Comparison of ENCODE assay signal across 8 mouse cellular contexts in genomic region chr14:31641506-31642155, GRCm38 (mm10). TPM values are rescaled to one million over a fixed set of nuclear protein-coding genes. Genes with fewer than 3 reads are reported as not detected.
DNase-seq lines count a peak whose midpoint lies in the region; ATAC-seq lines count a peak whose summit lies in the region.

No protein-coding gene starts in this region.

- peak overlapping the region; percentile 84 for H3K9ac ChIP-seq in heart, embryonic 12.5 days
- H3K9ac ChIP-seq in embryonic facial prominence, embryonic 14.5 days (ENCODE audit: low read depth, low read length) = peak overlapping the region; percentile 66
- peak overlapping the region; percentile 66; the same call in 1 of the 2 replicates for H3K9ac ChIP-seq in midbrain, embryonic 14.5 days (replicated peaks; ENCODE audit: low read length)

- H3K27me3 ChIP-seq in heart, embryonic 12.5 days (replicated peaks) = no peaks in the 10 kb centered on the region
- no peaks in the 10 kb centered on the region for H3K27me3 ChIP-seq in embryonic facial prominence, embryonic 14.5 days (replicated peaks; ENCODE audit: control insufficient read depth, insufficient read depth, low read length)
- no peaks in the 10 kb centered on the region for H3K27me3 ChIP-seq in midbrain, embryonic 14.5 days (ENCODE audit: control insufficient read depth, insufficient read depth, low read length)

- peak overlapping the region; percentile 61 for H3K4me3 ChIP-seq in heart, embryonic 12.5 days
- H3K4me3 ChIP-seq in embryonic facial prominence, embryonic 14.5 days (ENCODE audit: low read depth, low read length) = peak overlapping the region; percentile 62
- H3K4me3 ChIP-seq in midbrain, embryonic 14.5 days (replicated peaks; ENCODE audit: low read depth, low read length) = peak overlapping the region; percentile 65

- no peak for DNase-seq in heart, adult 9 months (ENCODE audit: low spot score in 2 of 2)
- no peak for DNase-seq in embryonic facial prominence, embryonic 14.5 days (ENCODE audit: low spot score)
- peak; percentile 76 to 83 for DNase-seq in kidney, adult 8-10 months
- no peak for DNase-seq in midbrain, embryonic 14.5 days
- DNase-seq in layer of hippocampus, postnatal 14 days (ENCODE audit: low spot score in 2 of 2) = no peak
- no peak for DNase-seq in urinary bladder, postnatal 10 days (ENCODE audit: low spot score)
- no peak for DNase-seq in gastrocnemius, postnatal 10 days

- WGBS in heart, embryonic 12.5 days = 63% methylated on average over 9 of the region's 9 CpGs
- 70% methylated on average over 9 of the region's 9 CpGs for WGBS in embryonic facial prominence, embryonic 14.5 days
- WGBS in midbrain, embryonic 14.5 days = 64% methylated on average over 9 of the region's 9 CpGs

- ATAC-seq in heart, embryonic 12.5 days (ENCODE audit: insufficient number of reproducible peaks, low FRiP score) = no peak
- no peak for ATAC-seq in embryonic facial prominence, embryonic 14.5 days (ENCODE audit: low read depth)
- ATAC-seq in midbrain, embryonic 14.5 days (ENCODE audit: low FRiP score, low TSS enrichment) = no peak

- H3K4me1 ChIP-seq in heart, embryonic 12.5 days (replicated peaks) = peaks cover 11% of the 10 kb centered on the region
- peaks cover 12% of the 10 kb centered on the region; the same call in 1 of the 2 replicates for H3K4me1 ChIP-seq in embryonic facial prominence, embryonic 14.5 days (ENCODE audit: control insufficient read depth, insufficient read depth, low read length)
- H3K4me1 ChIP-seq in midbrain, embryonic 14.5 days (ENCODE audit: control insufficient read depth, insufficient read depth, low read length) = peaks cover 11% of the 10 kb centered on the region; the same call in 1 of the 2 replicates

- no peaks in the 10 kb centered on the region for H3K9me3 ChIP-seq in heart, embryonic 12.5 days (replicated peaks)
- H3K9me3 ChIP-seq in embryonic facial prominence, embryonic 14.5 days (ENCODE audit: control insufficient read depth, low read length) = no peaks in the 10 kb centered on the region
- no peaks in the 10 kb centered on the region for H3K9me3 ChIP-seq in midbrain, embryonic 14.5 days (ENCODE audit: control insufficient read depth, low read length)

- H3K36me3 ChIP-seq in heart, embryonic 12.5 days = no peaks in the 10 kb centered on the region
- H3K36me3 ChIP-seq in embryonic facial prominence, embryonic 14.5 days (ENCODE audit: control insufficient read depth, insufficient read depth, low read length) = no peaks in the 10 kb centered on the region
- H3K36me3 ChIP-seq in midbrain, embryonic 14.5 days (ENCODE audit: control insufficient read depth, insufficient read depth, low read length) = no peaks in the 10 kb centered on the region

- peak overlapping the region; percentile 74 for H3K4me2 ChIP-seq in heart, embryonic 12.5 days
- peak overlapping the region; percentile 95 for H3K4me2 ChIP-seq in embryonic facial prominence, embryonic 14.5 days (ENCODE audit: low read depth, low read length)
- peak overlapping the region; percentile 97 for H3K4me2 ChIP-seq in midbrain, embryonic 14.5 days (ENCODE audit: low read length)

- peak overlapping the region; percentile 65; the same call in 1 of the 2 replicates for H3K27ac ChIP-seq in heart, embryonic 12.5 days (ENCODE audit: poor library complexity, severe bottlenecking)
- H3K27ac ChIP-seq in embryonic facial prominence, embryonic 14.5 days (replicated peaks; ENCODE audit: low read depth, low read length) = peak overlapping the region; percentile 89; the same call in 1 of the 2 replicates
- no peak overlapping the region for H3K27ac ChIP-seq in midbrain, embryonic 14.5 days (replicated peaks; ENCODE audit: low read depth, low read length)

RNA-seq across cellular contexts. Expression of gene Hacl1, which starts 0.5 kb away (rescaled TPM):
- 7.9 and 13.2 TPM in 2 replicates for polyA plus RNA-seq in heart, embryonic 12.5 days (2016; fragmentation: Nextera tagmentation; extraction: Ambion mirVana)
- 13.3 and 13.4 TPM in 2 replicates for polyA plus RNA-seq in embryonic facial prominence, embryonic 14.5 days (2014; fragmentation: Nextera tagmentation; extraction: Ambion mirVana)
- 5.6 and 8.0 TPM in 2 replicates for polyA plus RNA-seq in midbrain, embryonic 14.5 days (2014; fragmentation: Nextera tagmentation; extraction: Ambion mirVana)
- 1 to 10 TPM; 7.7 to 9.9 TPM for total RNA-seq in layer of hippocampus, postnatal 14 days (2021)
- 10 to 100 TPM; 10.9 to 12.3 TPM for total RNA-seq in gastrocnemius, postnatal 10 days (2021)

RNA-seq across cellular contexts. Expression of gene Btd, which starts 0.8 kb away (rescaled TPM):
- polyA plus RNA-seq in heart, embryonic 12.5 days (2016; fragmentation: Nextera tagmentation; extraction: Ambion mirVana) = 23.1 and 27.8 TPM in 2 replicates
- polyA plus RNA-seq in embryonic facial prominence, embryonic 14.5 days (2014; fragmentation: Nextera tagmentation; extraction: Ambion mirVana) = 30.3 and 37.0 TPM in 2 replicates
- 11.7 and 11.9 TPM in 2 replicates for polyA plus RNA-seq in midbrain, embryonic 14.5 days (2014; fragmentation: Nextera tagmentation; extraction: Ambion mirVana)
- total RNA-seq in layer of hippocampus, postnatal 14 days (2021) = 10 to 100 TPM; 11.0 to 11.2 TPM
- 10 to 100 TPM; 11.0 to 11.1 TPM for total RNA-seq in gastrocnemius, postnatal 10 days (2021)

RNA-seq across cellular contexts. Expression of gene Gm49387, which starts 1.0 kb away (rescaled TPM):
- 0.10 and 3.7 TPM in 2 replicates for polyA plus RNA-seq in heart, embryonic 12.5 days (2016; fragmentation: Nextera tagmentation; extraction: Ambion mirVana)
- polyA plus RNA-seq in embryonic facial prominence, embryonic 14.5 days (2014; fragmentation: Nextera tagmentation; extraction: Ambion mirVana) = 0.47 and 0.84 TPM in 2 replicates
- 1.3 TPM in 1 of 2 replicates, not detected in the other for polyA plus RNA-seq in midbrain, embryonic 14.5 days (2014; fragmentation: Nextera tagmentation; extraction: Ambion mirVana)
- total RNA-seq in layer of hippocampus, postnatal 14 days (2021) = not detected
- under 1 TPM in 1 of 2 experiments, not detected in 1; 0.56 TPM for total RNA-seq in gastrocnemius, postnatal 10 days (2021)

RNA-seq across cellular contexts. Expression of gene Colq, which starts 50.5 kb away (rescaled TPM):
- polyA plus RNA-seq in heart, embryonic 12.5 days (2016; fragmentation: Nextera tagmentation; extraction: Ambion mirVana) = 7.6 and 7.7 TPM in 2 replicates
- 6.2 and 7.8 TPM in 2 replicates for polyA plus RNA-seq in embryonic facial prominence, embryonic 14.5 days (2014; fragmentation: Nextera tagmentation; extraction: Ambion mirVana)
- polyA plus RNA-seq in midbrain, embryonic 14.5 days (2014; fragmentation: Nextera tagmentation; extraction: Ambion mirVana) = not detected in 2 replicates
- under 1 TPM; 0.32 to 0.43 TPM for total RNA-seq in layer of hippocampus, postnatal 14 days (2021)
- total RNA-seq in gastrocnemius, postnatal 10 days (2021) = 10 to 100 TPM in 1 of 2 experiments, 1 to 10 TPM in 1; 8.9 to 10.2 TPM

Comparison
In these comparisons a context has a peak if more than half of its experiments do, and no peak if none do; other contexts are left out.
1. DNase-seq: peak in kidney, adult 8-10 months (2 of 2); none in heart, adult 9 months (0 of 2), embryonic facial prominence, embryonic 14.5 days (single experiment), midbrain, embryonic 14.5 days (single experiment), layer of hippocampus, postnatal 14 days (0 of 2), urinary bladder, postnatal 10 days (single experiment) and gastrocnemius, postnatal 10 days (single experiment).
2. Peak in every context shown above with its lines, with median percentiles within 50 percentile points of each other: H3K4me2 ChIP-seq, H3K4me3 ChIP-seq and H3K9ac ChIP-seq.